ENCODE assay signal across 20 mouse cellular contexts in the genomic region with DNA sequence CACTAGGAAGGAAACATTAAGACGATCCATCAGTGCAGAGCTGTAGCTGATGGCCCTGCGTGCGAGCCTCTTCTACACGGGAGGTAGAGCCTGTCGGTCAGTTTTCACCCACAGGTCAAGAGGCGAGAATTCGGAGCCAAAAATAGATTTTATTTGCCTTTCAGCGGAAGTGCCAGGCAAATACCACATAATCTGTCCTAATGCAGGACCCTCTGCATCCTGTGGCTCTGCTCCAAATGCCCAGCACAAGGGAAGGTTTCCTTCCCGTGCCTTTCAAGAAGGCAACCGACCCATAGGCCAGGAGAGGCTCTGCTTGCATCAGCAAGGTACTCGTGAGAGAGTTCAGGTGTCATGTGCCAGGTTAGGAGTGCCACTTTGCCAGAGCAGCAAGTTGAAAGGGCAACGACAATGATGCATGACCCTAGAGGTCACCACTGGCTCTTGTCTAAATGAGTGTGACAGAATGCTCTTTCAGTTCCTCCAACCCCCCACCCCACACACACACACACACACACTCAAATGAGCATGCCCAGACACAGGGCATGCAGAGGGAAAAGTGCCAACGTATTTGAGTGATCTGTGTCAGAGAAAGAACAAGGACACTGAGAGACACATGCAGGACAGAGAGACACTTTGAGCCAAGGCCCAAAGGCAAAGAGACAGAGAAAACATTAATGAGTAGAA.
A peak's percentile ranks its signal among the peaks of the same experiment; 100 is the strongest.
DNase-seq lines count a peak whose midpoint lies in the region; ATAC-seq and TF ChIP-seq lines count a peak whose summit lies in the region.
"Had no signal": no experiment of that assay in that cellular context is flagged by ENCODE, and none has a peak within 500 bp of the region (broad histone marks: within the 10 kb centered on the region; RNA-seq: fewer than 3 reads in every experiment).

No protein-coding gene starts in this region.

- no peak overlapping the region for H3K4me2 ChIP-seq in heart, embryonic 12.5 days
- H3K4me2 ChIP-seq: embryonic facial prominence, embryonic 13.5 days; heart, embryonic 13.5 days; liver, embryonic 12.5 days; midbrain, embryonic 15.5 days had no signal

- TF ChIP-seq CTCF in lung, adult 2 months (IDR thresholded peaks at IDR 0.05; ENCODE audit: insufficient read depth, low read length): no peak

- peak; percentile 16 for DNase-seq in heart, postnatal 10 days
- DNase-seq in embryonic facial prominence, embryonic 10.5 days (ENCODE audit: low spot score): peak; percentile 10
- DNase-seq in lung, adult 2 months: peak; percentile 40
- peak; percentile 58 for DNase-seq in lung, postnatal 36 days
- DNase-seq in layer of hippocampus, postnatal 36 days: no peak
- DNase-seq in spleen, postnatal 10 days (ENCODE audit: low spot score in 2 of 2): no peak
- DNase-seq: adrenal gland, adult 8-10 months; cerebellum, adult 11-12 months; gastrocnemius, postnatal 10 days; kidney, adult 8-10 months; kidney, postnatal 25 days; layer of hippocampus, adult 9-11 months; spleen, adult 18-20 months; thymus, postnatal 36 days had no signal

- WGBS in heart, embryonic 12.5 days: 38% methylated on average over 13 of the region's 13 CpGs
- WGBS in embryonic facial prominence, embryonic 10.5 days: 66% methylated on average over 13 of the region's 13 CpGs
- WGBS in lung, adult 2 months: 27% methylated on average over 13 of the region's 13 CpGs

- intact Hi-C loops in heart, postnatal 10 days (cut with DNase I): no loop called here

- no peaks in the 10 kb centered on the region for H3K9me3 ChIP-seq in heart, embryonic 12.5 days (replicated peaks)
- no peaks in the 10 kb centered on the region for H3K9me3 ChIP-seq in embryonic facial prominence, embryonic 10.5 days
- H3K9me3 ChIP-seq: embryonic facial prominence, embryonic 13.5 days; heart, embryonic 13.5 days; liver, embryonic 12.5 days; midbrain, embryonic 15.5 days had no signal

- H3K9ac ChIP-seq in heart, embryonic 12.5 days: no peak overlapping the region
- H3K9ac ChIP-seq: embryonic facial prominence, embryonic 13.5 days; heart, embryonic 13.5 days; liver, embryonic 12.5 days; midbrain, embryonic 15.5 days had no signal

- no peaks in the 10 kb centered on the region for H3K36me3 ChIP-seq in heart, embryonic 12.5 days
- H3K36me3 ChIP-seq in embryonic facial prominence, embryonic 10.5 days (replicated peaks): no peaks in the 10 kb centered on the region
- H3K36me3 ChIP-seq: embryonic facial prominence, embryonic 13.5 days; heart, embryonic 13.5 days; liver, embryonic 12.5 days; midbrain, embryonic 15.5 days had no signal

- no peak overlapping the region for H3K4me3 ChIP-seq in heart, embryonic 12.5 days
- H3K4me3 ChIP-seq in embryonic facial prominence, embryonic 10.5 days: no peak overlapping the region
- no peak overlapping the region for H3K4me3 ChIP-seq in lung, adult 2 months (replicated peaks; ENCODE audit: extremely low read depth, low read depth, low read length)
- H3K4me3 ChIP-seq: embryonic facial prominence, embryonic 13.5 days; heart, embryonic 13.5 days; liver, embryonic 12.5 days; midbrain, embryonic 15.5 days had no signal

- no peak for TF ChIP-seq POLR2A in lung, adult 2 months (IDR thresholded peaks at IDR 0.05; ENCODE audit: borderline replicate concordance, extremely low read depth, low read depth, low read length)

- H3K27ac ChIP-seq in heart, embryonic 12.5 days (ENCODE audit: poor library complexity, severe bottlenecking): no peak overlapping the region
- H3K27ac ChIP-seq in embryonic facial prominence, embryonic 10.5 days (replicated peaks): peak overlapping the region; percentile 21; the same call in 1 of the 2 replicates
- H3K27ac ChIP-seq: embryonic facial prominence, embryonic 13.5 days; heart, embryonic 13.5 days; liver, embryonic 12.5 days; midbrain, embryonic 15.5 days had no signal

- ATAC-seq in heart, embryonic 12.5 days (ENCODE audit: insufficient number of reproducible peaks, low FRiP score): no peak
- ATAC-seq: forebrain, embryonic 16.5 days; liver, embryonic 12.5 days; midbrain, embryonic 15.5 days had no signal

- no peaks in the 10 kb centered on the region for H3K27me3 ChIP-seq in heart, embryonic 12.5 days (replicated peaks)
- no peaks in the 10 kb centered on the region for H3K27me3 ChIP-seq in embryonic facial prominence, embryonic 10.5 days (replicated peaks; ENCODE audit: low read depth, poor library complexity, severe bottlenecking)
- H3K27me3 ChIP-seq: embryonic facial prominence, embryonic 13.5 days; heart, embryonic 13.5 days; liver, embryonic 12.5 days; midbrain, embryonic 15.5 days had no signal

- peaks cover 32% of the 10 kb centered on the region for H3K4me1 ChIP-seq in heart, embryonic 12.5 days (replicated peaks)
- H3K4me1 ChIP-seq in embryonic facial prominence, embryonic 10.5 days: peaks cover 45% of the 10 kb centered on the region
- H3K4me1 ChIP-seq in lung, adult 2 months (ENCODE audit: control insufficient read depth, insufficient read depth, low read length): peaks cover 8% of the 10 kb centered on the region
- H3K4me1 ChIP-seq: liver, embryonic 12.5 days had no signal

Comparison
In these comparisons a context has a peak if more than half of its experiments do, and no peak if none do; other contexts are left out.
1. DNase-seq: peak in heart, postnatal 10 days (2 of 2), embryonic facial prominence, embryonic 10.5 days (single experiment), lung, adult 2 months (single experiment) and lung, postnatal 36 days (single experiment); none in layer of hippocampus, postnatal 36 days (0 of 2) and spleen, postnatal 10 days (0 of 2).